13 mouse cellular contexts compared by ENCODE assay signal in the genomic region with DNA sequence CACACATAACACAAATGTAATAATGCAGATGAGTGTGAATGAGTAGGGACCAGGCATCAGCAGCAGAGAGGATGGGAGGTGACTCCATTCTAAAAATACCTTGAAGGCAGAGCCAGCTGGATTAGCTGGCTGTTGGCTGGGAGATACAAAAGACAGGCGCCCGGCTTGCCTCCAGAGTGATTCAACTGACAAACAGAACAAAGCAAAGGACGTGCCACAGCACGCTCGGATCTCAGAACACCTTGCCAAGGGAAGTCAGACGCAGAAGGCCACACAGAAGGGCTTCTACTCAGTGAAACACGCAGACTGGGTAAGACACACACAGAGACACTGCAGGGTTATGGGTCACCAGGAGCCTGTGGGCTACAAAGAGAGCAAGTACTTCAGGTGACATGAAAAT. TPM values are rescaled to one million over a fixed set of nuclear protein-coding genes. Genes with fewer than 3 reads are reported as not detected.
DNase-seq lines count a peak whose midpoint lies in the region; ATAC-seq lines count a peak whose summit lies in the region.
"Had no signal": no experiment of that assay in that cellular context is flagged by ENCODE, and none has a peak within 500 bp of the region (broad histone marks: within the 10 kb centered on the region; RNA-seq: fewer than 3 reads in every experiment).

No protein-coding gene starts in this region.

- H3K9ac ChIP-seq in kidney, embryonic 15.5 days: no peak overlapping the region
- H3K9ac ChIP-seq in hindbrain, embryonic 11.5 days (ENCODE audit: low read depth, low read length): no peak overlapping the region
- H3K9ac ChIP-seq: hindbrain, embryonic 15.5 days had no signal

- 86% methylated on average over 7 of the region's 7 CpGs for WGBS in kidney, embryonic 15.5 days
- 73% methylated on average over 7 of the region's 7 CpGs for WGBS in hindbrain, embryonic 11.5 days

- no peaks in the 10 kb centered on the region for H3K27me3 ChIP-seq in kidney, embryonic 15.5 days
- no peaks in the 10 kb centered on the region for H3K27me3 ChIP-seq in hindbrain, embryonic 11.5 days (ENCODE audit: control insufficient read depth, insufficient read depth, low read length)
- H3K27me3 ChIP-seq: hindbrain, embryonic 15.5 days had no signal

- no peak overlapping the region for H3K4me3 ChIP-seq in kidney, embryonic 15.5 days (replicated peaks)
- H3K4me3 ChIP-seq in hindbrain, embryonic 11.5 days (ENCODE audit: low read depth, low read length): no peak overlapping the region
- H3K4me3 ChIP-seq: erythroblast, embryonic 14.5 days; hindbrain, embryonic 15.5 days had no signal

- DNase-seq in urinary bladder, adult 18-20 months (ENCODE audit: low spot score in 2 of 2): peak; percentile 53 to 78
- DNase-seq in urinary bladder, postnatal 10 days (ENCODE audit: low spot score): no peak
- peak; percentile 80 for DNase-seq in fat pad, adult 2 months (ENCODE audit: extremely low read depth, low read depth, low spot score)
- DNase-seq in layer of hippocampus, adult 18-20 months (ENCODE audit: low spot score in 2 of 2): peak; percentile 61 to 70
- no peak for DNase-seq in gastrocnemius, adult 18-20 months (ENCODE audit: low spot score)
- no peak for DNase-seq in hindbrain, embryonic 11.5 days (ENCODE audit: low spot score)
- DNase-seq: adrenal gland, postnatal 14 days had no signal

- 0 out of 2 replicates have a peak, but pooled peaks cover 5% of the 10 kb centered on the region for H3K4me1 ChIP-seq in kidney, embryonic 15.5 days
- H3K4me1 ChIP-seq in hindbrain, embryonic 11.5 days (replicated peaks; ENCODE audit: control insufficient read depth, insufficient read depth, low read length): no peaks in the 10 kb centered on the region
- H3K4me1 ChIP-seq: hindbrain, embryonic 15.5 days had no signal

- no peak for ATAC-seq in kidney, embryonic 15.5 days (replicated peaks; ENCODE audit: low FRiP score)
- ATAC-seq in hindbrain, embryonic 11.5 days (ENCODE audit: low FRiP score): no peak

- H3K27ac ChIP-seq in kidney, embryonic 15.5 days: no peak overlapping the region
- H3K27ac ChIP-seq in hindbrain, embryonic 11.5 days (ENCODE audit: low read depth, low read length): no peak overlapping the region
- H3K27ac ChIP-seq: hindbrain, embryonic 15.5 days; macrophage had no signal

- H3K4me2 ChIP-seq in kidney, embryonic 15.5 days: no peak overlapping the region
- H3K4me2 ChIP-seq in hindbrain, embryonic 11.5 days (replicated peaks; ENCODE audit: low read depth, low read length): no peak overlapping the region
- H3K4me2 ChIP-seq: hindbrain, embryonic 15.5 days had no signal

- H3K36me3 ChIP-seq in kidney, embryonic 15.5 days: no peaks in the 10 kb centered on the region
- no peaks in the 10 kb centered on the region for H3K36me3 ChIP-seq in hindbrain, embryonic 11.5 days (ENCODE audit: control insufficient read depth, insufficient read depth, low read length)
- H3K36me3 ChIP-seq: G1E; hindbrain, embryonic 15.5 days had no signal

- H3K9me3 ChIP-seq in kidney, embryonic 15.5 days (replicated peaks): no peaks in the 10 kb centered on the region
- H3K9me3 ChIP-seq in hindbrain, embryonic 11.5 days (ENCODE audit: control insufficient read depth, low read length): no peaks in the 10 kb centered on the region
- H3K9me3 ChIP-seq: G1E; hindbrain, embryonic 15.5 days had no signal

RNA-seq across cellular contexts. Expression of a gene that starts 24.0 kb away (rescaled TPM):
- not detected for total RNA-seq in layer of hippocampus, adult 18-20 months (2021)
- under 1 TPM; 0.21 to 0.62 TPM for total RNA-seq in gastrocnemius, adult 18-20 months (2021)
- polyA plus RNA-seq in kidney, embryonic 15.5 days (2015; fragmentation: Nextera tagmentation; extraction: Ambion mirVana): 31.9 TPM in 2 replicates
- polyA plus RNA-seq in hindbrain, embryonic 11.5 days (2014; fragmentation: Nextera tagmentation; extraction: Ambion mirVana): 0.07 and 0.14 TPM in 2 replicates
- total RNA-seq: adrenal gland, postnatal 14 days; left cerebral cortex, adult 8-10 months had no signal
- polyA plus RNA-seq: erythroblast, embryonic 14.5 days; G1E; macrophage had no signal

Comparison
In these comparisons a context has a peak if more than half of its experiments do, and no peak if none do; other contexts are left out.
1. DNase-seq: peak in urinary bladder, adult 18-20 months (2 of 2), fat pad, adult 2 months (single experiment) and layer of hippocampus, adult 18-20 months (2 of 2); none in urinary bladder, postnatal 10 days (single experiment), gastrocnemius, adult 18-20 months (single experiment) and hindbrain, embryonic 11.5 days (single experiment).